Mouse (Mus musculus) G1E (cell line): ENCODE results near the gene Ddah1.

ENCODE experiments used
- CTCF ChIP-seq: IDR thresholded peaks from 2 replicates; pipeline ENCODE4 v1.5.1; 2012; ENCODE audit warnings: low read depth, low read length, inconsistent platforms, mixed read lengths
- GATA1 ChIP-seq: IDR thresholded peaks from 2 replicates; pipeline ENCODE4 v1.6.1; 2012; ENCODE audit warnings: borderline replicate concordance, low read length, inconsistent platforms, mixed read lengths
- GATA2 ChIP-seq: IDR thresholded peaks from 2 replicates; pipeline ENCODE4 v1.6.1; 2012; ENCODE audit warnings: low read depth, low read length, inconsistent platforms, borderline replicate concordance
- TAL1 ChIP-seq: conservative IDR thresholded peaks from 2 replicates; pipeline ENCODE4 v1.6.1; 2012; ENCODE audit warnings: low read depth, low read length, inconsistent platforms, mixed read lengths

DNA sequence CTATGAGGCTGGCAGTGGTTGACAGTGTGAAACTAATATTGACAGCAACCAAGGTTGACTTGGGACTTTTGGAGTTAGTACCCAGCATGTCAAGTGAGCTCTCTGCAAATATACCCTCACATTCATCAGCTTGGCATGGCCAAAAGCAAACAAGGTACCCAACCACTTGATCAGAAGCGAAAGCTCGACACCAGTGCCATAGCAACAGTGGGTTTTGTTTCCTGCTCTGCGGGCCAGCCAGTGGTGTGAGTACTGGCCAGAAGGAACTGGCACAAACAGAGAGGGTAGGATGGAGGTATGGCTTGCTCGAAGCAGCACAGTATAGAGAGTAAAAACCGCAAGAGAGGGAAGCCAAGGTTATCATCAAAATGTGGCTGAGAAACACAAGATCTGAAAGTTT, 157.9 kb downstream of the Ddah1 start:
- TF ChIP-seq CTCF (no peak), TAL1 (no peak), GATA2 (no peak), GATA1 (no peak)
